Mouse (Mus musculus) hindlimb bud, embryonic 11.5 days (tissue): ENCODE data around the gene Klhdc4.
A peak's percentile ranks its signal among the peaks of the same experiment; 100 is the strongest.

Experiments used
- DNase-seq: peaks from one replicate; pipeline ENCODE4 v3.0.0-alpha.2; 2012; ENCODE audit warnings: low read depth, low spot score; ENCODE audit errors: extremely low spot score

Klhdc4 gene

DNA sequence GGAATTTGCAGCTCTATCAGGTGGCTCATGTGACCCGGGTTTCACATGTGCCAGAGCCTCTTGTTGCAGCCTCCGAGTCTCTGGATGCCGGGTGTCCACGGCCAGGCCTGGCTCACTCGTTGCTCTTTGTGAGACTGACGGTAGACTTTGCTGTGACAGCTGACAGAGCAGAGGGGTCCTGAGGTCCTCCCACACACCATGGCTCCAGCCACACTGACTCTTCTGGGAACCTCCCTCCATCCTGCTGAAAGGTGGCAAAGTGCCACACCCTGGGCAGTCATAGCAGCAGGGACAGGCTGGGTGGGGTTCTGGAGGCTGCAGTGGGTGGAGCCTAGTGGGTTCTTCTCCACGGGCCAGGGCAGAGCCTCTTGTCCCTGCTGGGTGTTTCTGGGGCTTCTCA is 68.9 kb downstream of the Klhdc4 start:
- DNase-seq, result no peak

DNA sequence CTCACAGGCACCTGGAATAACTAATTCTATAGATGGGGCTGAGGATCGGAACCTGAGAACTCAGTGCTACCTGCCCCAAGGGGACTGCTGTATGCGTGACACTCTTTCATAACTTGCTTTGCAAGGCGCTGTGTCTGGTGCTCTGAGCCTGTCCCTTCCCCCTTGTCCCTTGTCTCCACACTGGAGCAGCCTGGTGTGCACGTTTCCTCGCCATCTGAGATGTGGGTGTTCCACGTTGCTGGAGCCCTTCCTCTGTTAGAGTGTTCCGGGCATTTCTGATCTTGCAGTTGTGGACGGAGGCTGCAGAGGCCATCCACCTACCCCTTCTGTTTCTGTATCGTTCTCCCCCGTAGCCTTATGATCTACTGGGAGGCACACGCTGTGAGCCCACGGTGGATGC is 70.9 kb downstream of the Klhdc4 start:
- DNase-seq, result no peak

DNA sequence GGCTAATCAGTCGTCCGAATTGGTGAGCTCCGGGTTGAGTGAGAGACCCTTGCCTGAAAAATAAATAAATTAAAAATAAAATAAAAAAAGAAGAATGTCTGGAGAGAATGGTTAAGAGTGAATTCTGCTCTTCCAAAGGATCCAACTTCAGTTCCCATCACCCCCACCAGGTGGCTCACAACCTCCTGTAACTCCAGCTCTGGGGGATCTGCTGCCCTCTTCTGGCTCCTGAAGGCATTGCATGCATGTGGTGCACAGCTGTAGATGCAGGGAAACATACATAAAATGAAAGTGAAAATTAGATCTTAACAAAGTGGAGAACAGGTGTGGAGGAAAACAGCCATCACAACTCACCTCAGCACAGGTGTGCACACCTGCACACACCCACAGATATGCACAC is 78.0 kb downstream of the Klhdc4 start:
- DNase-seq, result peak; percentile 54

DNA sequence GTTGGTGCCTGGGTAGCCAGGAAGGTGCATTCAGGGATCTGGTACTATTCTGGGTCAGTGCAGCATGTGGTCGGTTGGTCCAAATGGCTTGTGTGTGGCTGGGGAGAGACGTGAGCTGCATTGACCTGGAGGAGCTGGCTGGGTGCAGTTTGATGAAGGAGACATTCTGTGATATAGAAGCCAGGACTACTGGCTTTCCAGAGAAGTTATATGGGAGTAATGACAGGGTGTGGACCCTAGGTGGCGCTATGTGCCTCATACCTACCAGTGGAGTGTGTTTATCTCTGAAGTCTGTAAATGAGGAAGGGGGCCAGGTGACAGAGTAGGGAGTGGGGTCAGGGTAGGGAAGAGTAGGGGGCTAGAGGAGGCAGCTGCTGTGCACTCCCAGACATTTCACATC is 78.9 kb downstream of the Klhdc4 start:
- DNase-seq, result no peak

DNA sequence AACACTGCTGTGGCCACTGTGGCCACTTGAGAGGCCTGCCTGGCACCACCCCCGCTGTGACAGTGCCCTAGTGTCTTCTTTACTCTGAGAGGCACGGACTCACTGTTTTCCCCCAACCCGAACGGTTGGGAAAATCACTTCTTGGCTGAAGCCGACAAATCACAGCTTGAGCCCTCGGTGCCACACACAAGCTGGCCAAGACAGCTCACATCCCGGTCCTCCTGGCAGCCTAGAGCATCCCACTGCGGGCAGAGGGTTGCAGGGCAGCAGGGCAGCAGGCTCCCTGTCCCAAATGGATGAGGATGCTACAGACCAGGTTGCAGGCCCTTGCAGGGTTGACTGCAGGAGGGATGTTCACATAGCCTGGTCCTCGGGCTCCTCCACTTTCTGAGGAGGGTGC is 79.9 kb downstream of the Klhdc4 start:
- DNase-seq, result no peak
